Mouse (Mus musculus): ENCODE measurements around the gene Arhgef12.
"Not testable (repeated sequence)": the region's sequence is repeated elsewhere in the genome, so short reads cannot be mapped to it uniquely, and the experiment has no call there.

Gene Arhgef12

DNA sequence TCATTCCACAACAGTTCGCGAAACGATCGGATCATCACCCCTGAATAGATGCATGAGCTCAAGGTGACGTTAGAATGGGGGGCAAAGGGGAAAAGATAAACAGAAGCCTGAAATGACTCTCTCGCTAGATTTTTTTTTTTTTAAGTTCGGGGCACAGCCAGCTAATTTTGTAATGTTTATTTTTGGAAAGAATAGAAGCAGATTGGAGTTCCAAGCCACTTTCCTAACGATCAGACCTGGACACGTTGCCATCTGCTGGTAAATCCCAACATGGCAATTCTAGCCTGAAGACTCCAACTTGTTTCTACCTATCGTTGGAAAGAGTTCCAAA is at the start of gene Arhgef12:
Gene Arhgef12, minus strand, starts transcription at position 53 of the 331 bp plus-strand sequence.
- peak; percentile 73 for DNase-seq (ENCODE audit: low spot score)

DNA sequence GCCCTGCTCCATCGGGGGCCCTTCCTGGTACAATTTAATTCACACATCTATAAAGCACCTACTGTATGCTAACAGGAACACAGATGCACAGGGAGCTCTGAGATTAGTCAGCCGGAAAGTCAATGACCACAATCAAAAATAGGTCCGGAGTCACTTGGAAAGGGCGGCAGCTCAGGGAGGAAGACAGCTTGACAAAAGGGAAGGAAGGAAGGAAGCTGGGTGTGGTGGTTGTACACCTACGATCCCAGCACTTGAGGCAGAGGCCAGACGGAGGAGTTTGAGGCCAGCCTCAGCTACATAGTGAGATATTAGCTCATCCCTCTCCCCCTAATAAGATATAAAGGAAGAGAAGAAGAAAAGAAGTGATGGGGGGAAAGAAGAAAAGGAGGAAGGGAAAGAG is 48.9 kb upstream of the Arhgef12 start:
- DNase-seq (ENCODE audit: low spot score): no peak

DNA sequence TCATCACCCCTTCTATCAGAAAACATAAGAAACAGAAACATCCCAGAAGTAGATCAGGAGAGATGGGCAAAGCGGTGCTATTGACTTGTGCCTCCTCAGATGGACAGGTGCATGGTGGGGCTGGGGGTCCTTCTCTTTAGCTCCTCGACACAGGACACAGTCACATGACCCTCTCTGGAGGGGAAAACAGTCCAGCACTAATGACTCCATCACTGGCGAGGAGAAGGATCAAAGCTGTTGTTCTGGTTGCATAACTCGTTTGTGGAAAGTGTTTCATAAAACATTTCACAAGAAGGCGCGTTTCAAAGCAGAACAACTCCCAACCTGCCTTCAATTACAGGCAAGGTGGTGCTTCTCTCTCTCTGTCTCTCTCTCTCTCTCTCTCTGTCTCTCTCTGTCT is 44.7 kb upstream of the Arhgef12 start:
- no peak for DNase-seq (ENCODE audit: low spot score)

DNA sequence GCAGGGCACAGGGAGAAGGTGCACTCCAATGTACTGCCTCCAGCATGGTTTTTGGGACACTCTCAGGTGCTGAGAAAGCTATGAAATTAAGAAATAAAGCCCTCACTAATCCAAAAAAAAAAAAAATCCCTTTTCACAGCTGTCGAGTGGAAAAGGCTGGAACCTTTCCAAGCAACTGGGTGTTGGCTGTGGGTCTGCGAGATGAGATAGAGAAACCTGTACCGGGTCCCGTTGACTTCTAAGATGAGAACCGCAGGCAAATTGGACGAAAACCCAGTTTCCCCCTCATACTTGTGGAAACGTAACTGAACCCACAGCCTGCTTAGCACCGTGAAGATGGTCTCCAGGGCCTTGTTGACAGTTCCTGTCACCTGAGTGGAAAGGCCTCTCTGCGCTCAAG is 43.9 kb upstream of the Arhgef12 start:
- no peak for DNase-seq (ENCODE audit: low spot score)

- DNase-seq (ENCODE audit: low spot score): peak; percentile 55
These were observed 43.0 kb upstream of the Arhgef12 start for GRCm38 (mm10) chr9:43150075-43150474.

DNA sequence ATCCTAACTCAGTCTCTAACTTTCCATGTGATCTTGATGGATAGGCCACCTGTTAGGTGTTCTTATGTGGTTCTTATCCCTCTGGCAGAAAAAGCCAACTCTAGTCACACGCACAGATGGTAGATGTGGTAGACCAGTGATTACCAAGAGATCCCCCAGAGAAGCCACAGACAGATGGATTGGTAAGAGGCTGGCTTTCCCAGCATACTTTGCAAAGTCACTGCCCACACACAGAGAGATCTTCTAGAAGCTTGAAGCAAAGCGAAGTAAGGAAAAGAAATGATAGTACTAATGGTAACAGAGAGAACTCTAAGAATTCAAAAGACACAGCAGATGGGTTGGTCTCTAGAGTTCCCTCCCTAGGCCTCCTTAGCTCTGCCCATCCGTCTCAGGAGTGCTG is 42.5 kb upstream of the Arhgef12 start:
- DNase-seq (ENCODE audit: low spot score): no peak

- no peak for DNase-seq (ENCODE audit: low spot score)
These were observed 38.2 kb upstream of the Arhgef12 start for GRCm38 (mm10) chr9:43145196-43145595.

DNA sequence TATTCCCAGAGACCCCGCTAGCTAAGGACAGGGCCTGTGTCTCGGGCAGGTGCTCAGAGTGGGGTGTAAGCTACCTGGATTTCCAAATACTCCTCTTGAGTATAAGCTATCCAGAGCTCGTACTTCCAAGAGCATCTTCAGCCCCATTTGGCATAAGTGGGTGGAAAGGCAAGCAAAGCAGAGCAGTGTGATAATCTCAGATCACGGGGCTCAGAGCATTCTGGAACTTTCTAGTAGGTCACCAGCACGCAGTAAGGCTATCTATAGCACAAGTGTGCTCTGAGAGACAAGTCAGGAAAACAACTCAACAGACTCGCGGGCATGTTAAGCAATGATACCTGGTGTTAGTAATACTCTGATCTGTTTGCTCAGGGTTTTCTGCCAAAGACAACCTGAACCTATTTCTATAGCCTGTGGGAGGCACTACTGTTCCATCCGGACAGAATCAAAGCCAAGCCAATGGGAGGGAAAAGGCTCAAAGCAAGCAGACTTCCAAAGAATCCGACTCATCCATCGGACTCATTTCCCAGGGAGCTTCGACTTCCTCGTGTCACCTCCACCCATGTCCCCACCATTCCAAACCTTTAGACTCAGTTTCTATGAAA is 37.3 kb upstream of the Arhgef12 start:
- no peak for DNase-seq (ENCODE audit: low spot score)

DNA sequence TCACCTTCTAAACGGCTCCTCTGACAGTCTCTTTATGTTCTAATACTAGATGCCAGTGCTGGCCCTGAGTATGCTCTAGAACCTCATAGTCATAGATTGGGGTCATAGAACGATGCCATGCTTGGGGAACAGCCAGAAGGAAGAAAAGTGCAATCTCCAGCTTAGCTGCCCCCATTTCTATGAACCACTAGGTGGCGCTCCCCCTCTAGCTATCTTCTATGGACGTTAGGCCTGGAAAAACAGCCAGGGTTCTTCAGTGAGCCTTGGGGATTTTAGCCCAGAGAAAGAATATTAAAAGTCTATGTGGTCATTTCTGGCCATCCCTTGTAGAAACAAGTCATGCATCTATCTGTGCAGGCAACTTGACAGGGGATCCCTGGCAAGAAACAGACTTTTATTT is 34.8 kb upstream of the Arhgef12 start:
- DNase-seq (ENCODE audit: low spot score): peak; percentile 36

GRCm38 (mm10) chr9:43133525-43133924 is 26.5 kb upstream of the Arhgef12 start:
- DNase-seq (ENCODE audit: low spot score): peak; percentile 38

DNA sequence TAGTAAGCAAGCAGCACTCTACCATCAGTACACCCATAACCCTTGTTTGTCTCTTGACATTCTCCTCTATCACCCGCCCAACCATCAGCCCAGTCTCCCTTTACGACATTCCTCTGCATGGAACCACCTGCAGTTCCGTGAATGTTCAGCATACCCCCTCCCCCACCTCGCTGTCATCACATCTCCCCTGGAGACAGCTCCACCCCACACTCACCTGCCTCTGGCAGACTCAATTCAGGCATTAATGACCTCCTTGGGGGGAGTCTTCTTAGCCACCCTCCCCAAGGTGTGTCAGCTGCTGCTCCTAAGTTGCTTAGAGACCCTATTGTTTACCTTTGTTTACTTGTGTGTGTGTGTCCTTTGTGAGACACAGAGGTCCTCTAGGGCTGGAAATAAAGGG is 25.3 kb upstream of the Arhgef12 start:
- no peak for DNase-seq (ENCODE audit: low spot score)

- no peak for DNase-seq (ENCODE audit: low spot score)
These were observed 24.9 kb upstream of the Arhgef12 start for GRCm38 (mm10) chr9:43131940-43132339.

DNA sequence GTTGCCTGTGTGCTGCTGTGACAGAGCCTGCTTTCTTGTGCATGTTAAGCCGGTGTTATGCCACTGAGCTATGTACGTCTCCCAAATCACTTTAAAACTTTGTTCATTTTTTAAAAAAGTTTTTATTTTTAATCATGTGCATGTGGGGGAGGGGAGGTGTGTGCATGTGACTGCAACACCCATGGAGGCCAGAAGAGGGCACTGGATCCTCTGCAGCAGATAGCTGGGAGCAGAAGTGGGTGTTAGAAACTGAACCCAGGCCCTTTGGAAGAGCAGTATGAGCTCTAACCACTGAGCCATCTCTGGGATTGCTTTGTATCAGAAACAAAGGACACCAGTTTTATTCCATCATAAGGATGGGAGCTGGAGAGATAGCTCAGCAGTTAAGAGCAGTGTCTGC is 23.6 kb upstream of the Arhgef12 start:
- DNase-seq (ENCODE audit: low spot score): no peak

- DNase-seq (ENCODE audit: low spot score): no peak
These were observed 20.2 kb upstream of the Arhgef12 start for GRCm38 (mm10) chr9:43127101-43127787.

GRCm38 (mm10) chr9:43122379-43122778 is 15.3 kb upstream of the Arhgef12 start:
- no peak for DNase-seq (ENCODE audit: low spot score)

- DNase-seq (ENCODE audit: low spot score): not testable (repeated sequence)
These were observed 14.9 kb upstream of the Arhgef12 start for GRCm38 (mm10) chr9:43121948-43122347.

GRCm38 (mm10) chr9:43116997-43117336 is 9.9 kb upstream of the Arhgef12 start:
- no peak for DNase-seq (ENCODE audit: low spot score)

GRCm38 (mm10) chr9:43116134-43116996 is 9.3 kb upstream of the Arhgef12 start, which contains the start of gene Tmem136:
Gene Tmem136, minus strand, starts transcription at chr9:43116570.
- no peak for DNase-seq (ENCODE audit: low spot score)

GRCm38 (mm10) chr9:43115431-43116133 is 8.5 kb upstream of the Arhgef12 start:
- DNase-seq (ENCODE audit: low spot score): no peak

GRCm38 (mm10) chr9:43114833-43115232 is 7.8 kb upstream of the Arhgef12 start:
- no peak for DNase-seq (ENCODE audit: low spot score)

DNA sequence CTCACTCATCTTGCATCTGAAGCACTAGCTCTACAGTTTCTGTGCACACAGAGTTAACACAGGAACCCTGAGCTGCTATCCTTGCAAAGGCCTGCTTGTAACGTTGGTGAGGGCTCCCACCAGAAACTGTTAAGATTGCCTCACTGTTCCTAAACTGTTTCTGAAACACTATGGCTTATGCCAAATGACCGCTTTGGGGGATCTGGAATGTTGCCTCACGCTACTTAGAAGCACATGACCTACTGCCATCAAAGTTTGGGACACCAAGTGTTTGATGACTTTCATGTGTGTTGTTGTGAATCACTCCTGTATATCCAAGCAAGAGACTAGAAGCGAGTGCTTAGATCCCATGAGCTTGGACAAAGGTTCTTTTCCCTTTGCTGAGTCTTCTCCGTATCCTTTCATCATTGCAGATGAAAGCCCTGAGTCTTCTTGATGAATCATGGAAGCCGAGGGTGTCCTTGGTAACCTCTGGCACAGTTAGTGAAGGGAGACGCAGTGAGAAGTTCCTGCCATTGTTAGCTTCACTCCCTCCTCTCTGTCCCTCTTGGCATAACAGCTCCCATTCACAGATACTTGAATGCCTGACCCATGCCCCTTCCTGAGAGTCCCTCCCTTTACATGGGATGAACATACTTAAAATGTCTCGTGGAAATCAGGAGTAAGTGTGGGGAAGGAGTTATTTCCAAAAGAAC is 3.4 kb upstream of the Arhgef12 start:
- no peak for DNase-seq (ENCODE audit: low spot score)

- DNase-seq (ENCODE audit: low spot score): no peak
These were observed 2.1 kb upstream of the Arhgef12 start for GRCm38 (mm10) chr9:43109125-43109524.

Data from left cerebral cortex, adult 11 months (tissue).